Mouse (Mus musculus) stomach, embryonic 15.5 days (tissue): ENCODE data around the gene Borcs5. TPM values are rescaled to one million over a fixed set of nuclear protein-coding genes. Genes with fewer than 3 reads are reported as not detected.
A peak's percentile ranks its signal among the peaks of the same experiment; 100 is the strongest.
"Not testable (repeated sequence)": the region's sequence is repeated elsewhere in the genome, so short reads cannot be mapped to it uniquely, and the experiment has no call there.

ENCODE experiments used
- ATAC-seq: fragments of 200-750 bp; cut with Nextera tagmentation; 2 replicates; pipeline ENCODE4 v1.8.0; 2017; ENCODE audit warnings: low read depth, moderate number of reproducible peaks, moderate TSS enrichment; ENCODE audit not compliant: insufficient read depth, low FRiP score
- H3K27ac ChIP-seq: fragments of 300-500 bp; sonication (generic); 2 replicates; pipeline ENCODE4 v1.5.1; 2015; ENCODE audit warnings: mild to moderate bottlenecking, inconsistent platforms
- H3K27me3 ChIP-seq: fragments of 300-500 bp; sonication (generic); replicated peaks from 2 replicates; pipeline ENCODE4 v1.6.1; 2015; ENCODE audit warnings: inconsistent platforms
- H3K36me3 ChIP-seq: fragments of 300-500 bp; sonication (generic); 2 replicates; pipeline ENCODE4 v1.6.1; 2015; ENCODE audit warnings: inconsistent platforms
- H3K4me1 ChIP-seq: fragments of 300-500 bp; sonication (generic); 2 replicates; pipeline ENCODE4 v1.6.1; 2015; ENCODE audit warnings: inconsistent platforms
- H3K4me2 ChIP-seq: fragments of 300-500 bp; sonication (generic); 2 replicates; pipeline ENCODE4 v1.6.1; 2015; ENCODE audit warnings: mild to moderate bottlenecking, inconsistent platforms
- H3K4me3 ChIP-seq: fragments of 300-500 bp; sonication (generic); replicated peaks from 2 replicates; pipeline ENCODE4 v1.5.1; 2015; ENCODE audit warnings: inconsistent platforms
- H3K9ac ChIP-seq: fragments of 300-500 bp; sonication (generic); 2 replicates; pipeline ENCODE4 v1.6.1; 2015; ENCODE audit warnings: inconsistent platforms
- H3K9me3 ChIP-seq: fragments of 300-500 bp; sonication (generic); 2 replicates; pipeline ENCODE4 v1.6.1; 2016; ENCODE audit warnings: inconsistent platforms
- WGBS: fragments of 180-500 bp; shearing (Covaris S2); methylation state at CpG from one replicate; pipeline ENCODE4 v1.1.7; 2015; 5-methylcytosine and 5-hydroxymethylcytosine counted together
- polyA plus RNA-seq: library from polyadenylated mRNA; unstranded; fragments of >200 nt; fragmentation: Nextera tagmentation; extraction: Ambion mirVana; gene quantifications from 2 replicates; pipeline ENCODE4 v1.2.1, GENCODE M21; 2015

Gene Borcs5
- polyA plus RNA-seq, 1 experiment from 2014 or later: 18.6 TPM

- Histone ChIP-seq H3K36me3 (no peaks in the 10 kb centered on the region), H3K9me3 (no peaks in the 10 kb centered on the region), H3K27me3 (no peaks in the 10 kb centered on the region), H3K4me1 (no peaks in the 10 kb centered on the region), H3K4me3 (no peak overlapping the region), H3K9ac (no peak overlapping the region), H3K27ac (no peak overlapping the region), H3K4me2 (no peak overlapping the region)
- no peak for ATAC-seq
- WGBS: 79% methylated on average over 4 of the region's 4 CpGs
Measured at GRCm38 (mm10) chr6:134656527-134656926, 17.2 kb downstream of the Borcs5 start.

DNA sequence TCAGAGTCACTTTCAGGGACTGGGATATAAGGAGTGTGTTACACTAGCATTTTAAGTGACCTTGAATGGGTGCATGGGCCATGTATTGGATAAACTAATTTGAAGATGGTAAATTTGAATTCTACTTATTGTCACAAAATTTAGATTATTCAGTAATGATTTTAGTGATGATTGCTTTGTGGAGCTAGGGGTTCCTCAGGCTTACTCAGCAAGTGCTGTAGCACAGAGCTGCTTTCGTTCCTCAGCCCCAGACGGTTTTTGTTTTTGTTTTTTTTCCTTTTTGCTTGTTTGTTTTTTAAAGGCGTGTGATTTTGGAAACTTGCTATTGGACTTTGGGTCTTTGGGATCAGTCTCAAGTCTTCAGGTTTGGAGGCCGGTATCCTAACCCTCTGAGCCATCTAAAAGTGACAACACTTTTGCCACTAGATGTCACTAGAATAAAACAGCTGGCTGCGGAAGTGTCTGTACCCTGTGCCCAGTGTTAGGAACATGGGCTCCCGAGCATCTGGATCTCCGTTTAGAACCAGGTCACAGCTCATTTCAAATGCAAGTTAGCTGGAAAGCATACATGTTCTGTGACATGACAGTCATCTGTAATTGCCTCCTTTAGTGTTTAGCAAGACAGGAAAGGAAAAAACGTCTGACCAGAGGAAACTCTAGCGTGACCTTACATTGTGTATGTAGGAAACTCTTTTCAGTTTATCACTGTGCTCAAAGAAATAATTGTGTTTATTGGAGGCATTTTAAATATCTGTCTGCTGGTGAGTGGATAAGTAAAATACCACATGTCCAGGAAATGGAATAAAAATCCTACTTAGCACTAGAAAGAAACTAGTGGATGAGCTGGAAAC is 20.0 kb downstream of the Borcs5 start:
- Histone ChIP-seq H3K27me3 (no peaks in the 10 kb centered on the region), H3K36me3 (no peaks in the 10 kb centered on the region), H3K9ac (no peak overlapping the region), H3K9me3 (no peaks in the 10 kb centered on the region), H3K4me1 (no peaks in the 10 kb centered on the region), H3K4me3 (no peak overlapping the region), H3K27ac (no peak overlapping the region), H3K4me2 (peak overlapping the region; percentile 23; the same call in 1 of the 2 replicates)
- WGBS: 19% methylated on average over 9 of the region's 9 CpGs
- peak; percentile 61; the same call in 1 of the 2 replicates for ATAC-seq

GRCm38 (mm10) chr6:134660714-134661406 is 21.6 kb downstream of the Borcs5 start:
- no peaks in the 10 kb centered on the region for H3K4me1 ChIP-seq
- H3K27ac ChIP-seq: peak overlapping the region; percentile 31; the same call in 1 of the 2 replicates
- H3K36me3 ChIP-seq: no peaks in the 10 kb centered on the region
- no peaks in the 10 kb centered on the region for H3K9me3 ChIP-seq
- ATAC-seq: peak; percentile 75
- H3K4me2 ChIP-seq: no peak overlapping the region
- no peak overlapping the region for H3K9ac ChIP-seq
- whole genome bisulfite sequencing: 56% methylated on average over 8 of the region's 8 CpGs
- H3K4me3 ChIP-seq: no peak overlapping the region
- H3K27me3 ChIP-seq: no peaks in the 10 kb centered on the region

GRCm38 (mm10) chr6:134664573-134664972 is 25.3 kb downstream of the Borcs5 start:
- no peaks in the 10 kb centered on the region for H3K27me3 ChIP-seq
- 46% methylated on average over 5 of the region's 5 CpGs for WGBS
- no peak overlapping the region for H3K4me3 ChIP-seq
- H3K36me3 ChIP-seq: no peaks in the 10 kb centered on the region
- no peak overlapping the region for H3K4me2 ChIP-seq
- peak overlapping the region; percentile 35; the same call in 1 of the 2 replicates for H3K27ac ChIP-seq
- no peak overlapping the region for H3K9ac ChIP-seq
- no peaks in the 10 kb centered on the region for H3K4me1 ChIP-seq
- peak; percentile 68 for ATAC-seq
- H3K9me3 ChIP-seq: no peaks in the 10 kb centered on the region

- Histone ChIP-seq H3K9ac (no peak overlapping the region), H3K4me2 (no peak overlapping the region), H3K9me3 (no peaks in the 10 kb centered on the region), H3K4me3 (no peak overlapping the region), H3K4me1 (no peaks in the 10 kb centered on the region), H3K27me3 (no peaks in the 10 kb centered on the region), H3K27ac (no peak overlapping the region), H3K36me3 (no peaks in the 10 kb centered on the region)
- no peak for ATAC-seq
- WGBS: 51% methylated on average over 9 of the region's 9 CpGs
Measured at GRCm38 (mm10) chr6:134665817-134666216, 26.5 kb downstream of the Borcs5 start.

DNA sequence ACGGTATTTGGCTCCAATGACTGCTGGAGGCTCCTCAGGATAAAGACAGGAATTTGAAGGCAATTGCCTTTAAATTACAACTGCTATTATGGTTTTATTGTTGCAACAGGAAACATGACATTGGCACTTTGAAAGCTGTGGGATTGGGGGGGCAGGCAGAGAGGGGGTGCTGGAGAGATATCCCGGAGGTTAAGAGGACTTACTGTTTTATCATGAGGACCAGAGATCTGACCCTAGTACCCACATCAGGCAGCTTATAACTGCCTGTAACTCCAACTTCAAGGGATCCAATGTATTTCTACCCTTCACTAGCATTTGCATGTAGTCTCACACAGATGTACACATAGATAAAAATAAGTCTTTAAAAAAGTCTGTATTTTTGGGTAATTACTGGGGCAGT is 29.2 kb downstream of the Borcs5 start:
- 78% methylated on average over 2 of the region's 2 CpGs for WGBS

DNA sequence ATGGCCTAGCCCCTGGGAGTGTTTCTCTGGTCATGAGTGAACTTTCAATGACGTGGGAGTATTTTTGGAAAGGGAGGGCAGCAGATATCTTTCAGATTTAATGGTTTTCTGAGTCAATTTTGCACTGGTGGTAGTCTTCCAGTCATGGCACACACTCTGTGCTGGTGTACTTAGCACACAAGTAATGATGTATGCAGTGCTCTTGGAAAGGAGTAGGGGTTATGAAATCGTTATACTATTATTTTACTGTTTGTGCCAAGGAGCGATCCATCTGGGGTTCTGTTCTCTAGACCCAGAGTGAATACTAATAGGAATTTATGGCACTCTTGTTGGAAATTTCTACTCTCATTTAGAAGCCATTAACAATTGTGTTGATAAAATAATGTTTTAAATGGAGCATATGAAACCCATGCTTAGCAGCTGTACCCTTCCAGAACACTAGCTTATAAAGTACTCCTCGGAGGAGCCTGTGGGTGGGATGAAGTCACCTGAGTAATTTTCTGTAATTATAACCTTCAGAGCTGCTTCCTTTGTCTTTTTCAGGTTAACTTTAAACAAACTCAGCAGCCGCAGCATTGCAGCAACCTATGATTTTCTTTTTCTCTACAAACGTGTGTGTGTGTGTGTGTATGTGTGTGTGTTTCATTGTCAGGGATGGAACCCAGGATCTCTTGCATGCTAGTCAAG is 30.0 kb downstream of the Borcs5 start:
- Histone ChIP-seq H3K36me3 (no peaks in the 10 kb centered on the region), H3K4me3 (no peak overlapping the region), H3K9me3 (no peaks in the 10 kb centered on the region), H3K9ac (no peak overlapping the region), H3K27ac (no peak overlapping the region), H3K4me2 (no peak overlapping the region), H3K27me3 (no peaks in the 10 kb centered on the region), H3K4me1 (no peaks in the 10 kb centered on the region)
- WGBS: 70% methylated on average over 6 of the region's 6 CpGs
- ATAC-seq: no peak

More for the DNA sequence above, 29.2 kb downstream of the Borcs5 start:
- Histone ChIP-seq H3K4me3 (no peak overlapping the region), H3K27ac (no peak overlapping the region), H3K9me3 (no peaks in the 10 kb centered on the region), H3K9ac (no peak overlapping the region), H3K4me2 (no peak overlapping the region), H3K36me3 (no peaks in the 10 kb centered on the region), H3K4me1 (no peaks in the 10 kb centered on the region), H3K27me3 (no peaks in the 10 kb centered on the region)
- no peak for ATAC-seq

DNA sequence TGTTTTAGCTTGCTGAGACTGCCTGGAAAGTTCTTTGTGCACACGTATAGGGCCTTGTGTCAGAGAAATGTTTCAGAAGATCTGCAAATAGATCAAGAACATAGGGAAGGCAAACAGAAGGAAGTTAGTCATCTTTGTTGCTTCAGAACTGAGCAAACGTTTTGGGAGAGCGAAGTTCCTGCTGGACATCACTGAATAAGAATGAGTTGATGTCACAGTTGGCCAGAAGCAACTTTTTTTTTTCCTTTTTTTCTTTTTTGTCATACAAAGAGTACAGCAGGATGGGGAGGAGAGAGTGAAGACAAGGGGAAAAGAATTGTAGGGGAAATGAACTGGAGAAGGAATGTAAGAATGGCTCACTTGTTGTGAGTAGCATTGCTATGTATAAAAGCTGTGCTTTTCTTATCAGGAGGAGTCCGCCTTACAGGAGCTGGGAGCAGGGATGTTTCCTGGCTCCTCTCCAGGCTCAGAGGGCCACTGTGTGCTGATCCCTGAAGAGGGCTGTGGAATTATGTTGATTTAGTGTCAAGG is 31.6 kb downstream of the Borcs5 start:
- no peak overlapping the region for H3K4me2 ChIP-seq
- H3K27ac ChIP-seq: peak overlapping the region; percentile 21; the same call in 1 of the 2 replicates
- H3K27me3 ChIP-seq: no peaks in the 10 kb centered on the region
- WGBS: 36% methylated on average over 4 of the region's 4 CpGs
- H3K4me3 ChIP-seq: no peak overlapping the region
- H3K4me1 ChIP-seq: no peaks in the 10 kb centered on the region
- H3K9ac ChIP-seq: no peak overlapping the region
- no peaks in the 10 kb centered on the region for H3K36me3 ChIP-seq
- no peaks in the 10 kb centered on the region for H3K9me3 ChIP-seq
- no peak for ATAC-seq

- not testable (repeated sequence) for H3K27ac ChIP-seq, H3K27me3 ChIP-seq, H3K4me2 ChIP-seq, H3K9ac ChIP-seq, H3K4me1 ChIP-seq, ATAC-seq, H3K9me3 ChIP-seq, H3K4me3 ChIP-seq, H3K36me3 ChIP-seq
- WGBS: 77% methylated on average over 8 of the region's 8 CpGs
Measured at GRCm38 (mm10) chr6:134673712-134674111, 34.4 kb downstream of the Borcs5 start.

DNA sequence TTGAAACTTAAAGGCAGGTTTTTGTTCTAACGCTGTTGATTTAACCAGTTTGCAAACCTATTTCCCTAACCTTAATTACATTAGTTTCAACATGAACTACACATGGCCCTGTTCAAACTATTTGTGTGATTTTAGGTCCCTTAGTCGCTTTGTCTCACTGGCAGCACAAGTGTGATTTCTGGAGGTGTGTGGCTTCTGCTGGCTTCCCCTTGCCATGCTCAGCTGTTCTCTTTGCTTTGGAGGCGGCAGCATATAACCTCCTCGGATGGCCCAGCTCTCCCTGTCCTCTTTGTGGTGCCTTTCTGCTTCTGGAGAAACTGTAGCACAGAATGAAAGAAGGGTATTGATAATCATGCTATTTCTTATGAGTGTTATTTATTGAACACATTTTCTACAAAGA is 38.2 kb downstream of the Borcs5 start:
- WGBS: 64% methylated on average over 4 of the region's 4 CpGs
- H3K27ac ChIP-seq: no peak overlapping the region
- no peak overlapping the region for H3K9ac ChIP-seq
- no peaks in the 10 kb centered on the region for H3K27me3 ChIP-seq
- H3K4me1 ChIP-seq: no peaks in the 10 kb centered on the region
- H3K9me3 ChIP-seq: no peaks in the 10 kb centered on the region
- H3K4me2 ChIP-seq: no peak overlapping the region
- H3K4me3 ChIP-seq: no peak overlapping the region
- H3K36me3 ChIP-seq: no peaks in the 10 kb centered on the region
- no peak for ATAC-seq

GRCm38 (mm10) chr6:134678037-134678436 is 38.7 kb downstream of the Borcs5 start:
- ATAC-seq: no peak
- no peaks in the 10 kb centered on the region for H3K27me3 ChIP-seq
- H3K4me3 ChIP-seq: no peak overlapping the region
- H3K9ac ChIP-seq: no peak overlapping the region
- H3K27ac ChIP-seq: no peak overlapping the region
- no peak overlapping the region for H3K4me2 ChIP-seq
- H3K4me1 ChIP-seq: no peaks in the 10 kb centered on the region
- no peaks in the 10 kb centered on the region for H3K9me3 ChIP-seq
- 59% methylated on average over 3 of the region's 3 CpGs for WGBS
- H3K36me3 ChIP-seq: no peaks in the 10 kb centered on the region
